Mouse (Mus musculus) midbrain, embryonic 16.5 days (tissue): ENCODE data around the gene Igsf21. TPM values are rescaled to one million over a fixed set of nuclear protein-coding genes. Genes with fewer than 3 reads are reported as not detected.
A peak's percentile ranks its signal among the peaks of the same experiment; 100 is the strongest.

ENCODE experiments used
- ATAC-seq: fragments of 200-750 bp; cut with Nextera tagmentation; 2 replicates; pipeline ENCODE4 v1.8.0; 2017; ENCODE audit warnings: moderate TSS enrichment
- H3K27ac ChIP-seq: fragments of 300-500 bp; sonication (generic); 2 replicates; pipeline ENCODE4 v1.5.1; 2014; ENCODE audit warnings: mild to moderate bottlenecking, low read length, mixed read lengths
- H3K27me3 ChIP-seq: fragments of 300-500 bp; sonication (generic); 2 replicates; pipeline ENCODE4 v1.6.1; 2014; ENCODE audit warnings: low read depth, low read length, mixed read lengths; ENCODE audit not compliant: control insufficient read depth, insufficient read depth
- H3K36me3 ChIP-seq: fragments of 300-500 bp; sonication (generic); 2 replicates; pipeline ENCODE4 v1.6.1; 2014; ENCODE audit warnings: mild to moderate bottlenecking, low read length, moderate library complexity, mixed read lengths; ENCODE audit not compliant: control insufficient read depth, insufficient read depth
- H3K4me1 ChIP-seq: fragments of 300-500 bp; sonication (generic); 2 replicates; pipeline ENCODE4 v1.6.1; 2014; ENCODE audit warnings: mild to moderate bottlenecking, low read length, mixed read lengths; ENCODE audit not compliant: control insufficient read depth, insufficient read depth
- H3K4me2 ChIP-seq: fragments of 300-500 bp; sonication (generic); 2 replicates; pipeline ENCODE4 v1.6.1; 2014; ENCODE audit warnings: mild to moderate bottlenecking, low read length, mixed read lengths
- H3K4me3 ChIP-seq: fragments of 300-500 bp; sonication (generic); 2 replicates; pipeline ENCODE4 v1.5.1; 2014; ENCODE audit warnings: low read depth, mild to moderate bottlenecking, low read length, moderate library complexity, mixed read lengths
- H3K9ac ChIP-seq: fragments of 300-500 bp; sonication (generic); 2 replicates; pipeline ENCODE4 v1.6.1; 2014; ENCODE audit warnings: low read depth, low read length, mixed read lengths
- H3K9me3 ChIP-seq: fragments of 300-500 bp; sonication (generic); replicated peaks from 2 replicates; pipeline ENCODE4 v1.6.1; 2014; ENCODE audit warnings: mild to moderate bottlenecking, low read length, mixed read lengths; ENCODE audit not compliant: control insufficient read depth, poor library complexity, severe bottlenecking
- WGBS: fragments of 180-500 bp; shearing (Covaris S2); extraction: QIAGEN DNeasy Blood & Tissue Kit; methylation state at CpG from one replicate; pipeline ENCODE4 v1.1.7; 2014; 5-methylcytosine and 5-hydroxymethylcytosine counted together
- polyA plus RNA-seq: library from polyadenylated mRNA; unstranded; fragments of >200 nt; fragmentation: Nextera tagmentation; extraction: Ambion mirVana; gene quantifications from 2 replicates; pipeline ENCODE4 v1.2.1, GENCODE M21; 2015

Gene Igsf21
- polyA plus RNA-seq, 1 experiment from 2014 or later, result 119 TPM

DNA sequence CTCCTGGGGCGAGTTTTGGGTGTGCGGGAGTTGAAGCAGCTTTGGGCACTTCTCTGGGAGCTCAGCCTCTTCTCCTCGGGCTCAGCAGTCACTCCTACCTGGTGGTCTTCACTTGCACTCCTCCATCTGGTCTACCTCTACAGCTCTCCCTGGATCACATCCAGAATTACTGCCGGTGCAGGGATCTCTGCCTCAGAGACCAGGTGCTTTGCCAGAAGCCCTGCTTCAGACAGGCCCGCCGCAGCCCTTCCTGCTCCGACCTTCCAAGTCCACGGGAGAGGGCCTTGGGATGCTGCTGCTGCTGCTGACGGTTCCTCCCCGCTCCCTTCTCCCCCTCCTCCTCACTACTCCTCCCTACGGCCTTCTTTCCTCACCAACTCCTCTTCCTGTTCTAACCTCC lies 118.5 kb downstream of the Igsf21 start:
- Histone ChIP-seq H3K27me3 (no peaks in the 10 kb centered on the region), H3K9me3 (no peaks in the 10 kb centered on the region), H3K4me2 (no peak overlapping the region), H3K4me3 (no peak overlapping the region), H3K27ac (no peak overlapping the region), H3K4me1 (peaks cover 34% of the 10 kb centered on the region), H3K36me3 (no peaks in the 10 kb centered on the region), H3K9ac (no peak overlapping the region)
- WGBS, result 85% methylated on average over 11 of the region's 11 CpGs
- ATAC-seq, result no peak

DNA sequence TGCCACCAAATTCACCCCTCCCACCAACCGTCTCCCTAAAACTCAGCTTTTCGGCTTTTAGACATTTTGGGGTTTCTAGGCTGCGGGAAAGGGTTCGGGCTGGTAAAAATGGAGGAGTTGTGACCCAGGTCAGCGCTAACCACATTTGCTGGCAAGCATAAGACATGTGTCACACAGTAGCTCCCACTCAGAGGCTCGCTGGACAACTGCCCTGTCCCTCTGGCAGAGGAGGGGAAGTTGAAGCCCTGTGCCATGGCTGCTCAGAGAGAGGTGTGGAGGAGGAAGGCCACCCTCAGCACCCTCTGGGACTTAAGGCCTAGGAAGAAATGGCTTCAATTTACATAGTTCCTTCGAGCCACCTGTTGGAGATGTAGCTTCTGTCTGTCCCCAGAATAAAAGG lies 120.8 kb downstream of the Igsf21 start:
- Histone ChIP-seq H3K9ac (no peak overlapping the region), H3K9me3 (no peaks in the 10 kb centered on the region), H3K36me3 (no peaks in the 10 kb centered on the region), H3K4me2 (no peak overlapping the region), H3K27ac (no peak overlapping the region), H3K4me3 (no peak overlapping the region), H3K4me1 (peaks cover 23% of the 10 kb centered on the region), H3K27me3 (no peaks in the 10 kb centered on the region)
- ATAC-seq, result no peak
- WGBS, result 88% methylated on average over 7 of the region's 7 CpGs

DNA sequence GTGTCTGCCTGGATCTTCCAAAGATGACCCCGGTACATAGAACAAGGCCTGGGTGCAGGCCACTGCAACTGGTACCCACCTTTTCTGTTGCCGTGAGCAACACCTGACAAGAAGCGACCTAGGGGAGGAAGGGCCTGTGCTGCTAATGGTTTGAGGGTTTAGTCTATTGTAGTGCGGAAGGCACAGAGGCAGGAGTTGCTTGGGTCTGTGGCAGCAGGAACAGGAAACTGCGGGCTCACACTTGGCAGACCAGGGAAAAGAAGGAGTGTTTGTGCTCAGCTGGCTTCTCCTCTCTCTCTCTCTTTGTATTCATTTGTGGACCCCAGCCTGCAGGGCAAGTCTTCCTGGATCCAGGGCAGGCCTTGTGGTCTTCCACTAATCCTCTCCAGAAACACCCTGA lies 124.0 kb downstream of the Igsf21 start:
- peaks cover 11% of the 10 kb centered on the region for H3K4me1 ChIP-seq
- 84% methylated on average over 5 of the region's 5 CpGs for WGBS
- no peak overlapping the region for H3K9ac ChIP-seq
- H3K4me3 ChIP-seq, result no peak overlapping the region
- H3K4me2 ChIP-seq, result no peak overlapping the region
- H3K9me3 ChIP-seq, result no peaks in the 10 kb centered on the region
- no peak overlapping the region for H3K27ac ChIP-seq
- ATAC-seq, result no peak
- H3K27me3 ChIP-seq, result no peaks in the 10 kb centered on the region
- no peaks in the 10 kb centered on the region for H3K36me3 ChIP-seq

DNA sequence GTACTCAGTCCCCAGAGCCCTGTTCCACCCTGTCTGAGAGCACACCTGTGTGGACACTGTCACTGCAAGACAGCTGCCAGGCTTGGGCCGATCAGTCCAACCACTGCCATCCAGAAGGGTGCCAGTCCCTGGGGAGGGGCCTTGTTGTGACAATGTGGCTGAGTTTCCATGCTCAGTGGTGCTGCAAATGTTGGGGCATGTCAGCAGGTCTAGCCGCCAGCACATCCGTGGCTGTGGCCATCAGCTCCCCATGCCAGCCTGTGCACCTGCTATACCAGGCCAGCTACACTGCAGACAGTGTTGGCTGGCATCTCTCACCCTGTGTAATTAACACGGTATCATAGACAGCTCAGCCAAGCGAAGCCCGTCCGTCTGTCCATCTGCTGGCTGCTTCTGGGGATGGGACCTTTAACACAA lies 129.3 kb downstream of the Igsf21 start:
- Histone ChIP-seq H3K9me3 (no peaks in the 10 kb centered on the region), H3K27me3 (no peaks in the 10 kb centered on the region), H3K4me2 (no peak overlapping the region), H3K4me3 (no peak overlapping the region), H3K27ac (no peak overlapping the region), H3K4me1 (peaks cover 3% of the 10 kb centered on the region; the same call in 1 of the 2 replicates), H3K9ac (no peak overlapping the region), H3K36me3 (no peaks in the 10 kb centered on the region)
- 89% methylated on average over 7 of the region's 7 CpGs for WGBS
- no peak for ATAC-seq

DNA sequence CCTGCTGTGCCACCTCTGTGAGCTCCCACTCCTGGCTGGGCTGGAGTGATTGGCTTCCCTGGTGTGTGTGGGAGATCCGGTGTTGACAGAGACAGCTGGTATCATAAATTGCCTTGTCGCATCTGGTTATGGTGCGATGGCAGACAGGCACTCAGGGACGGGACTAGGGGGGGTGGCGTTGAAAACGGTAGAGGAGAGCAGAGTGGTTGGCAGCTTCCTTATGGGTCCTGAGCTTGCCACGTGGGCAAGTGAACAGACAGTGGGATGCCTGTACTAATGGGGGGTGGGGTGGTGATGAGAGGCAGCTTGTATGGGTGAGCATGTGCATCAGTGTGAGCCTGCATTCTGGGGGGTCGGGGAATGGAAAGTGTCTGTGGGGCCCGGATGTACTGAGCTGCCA lies 130.8 kb downstream of the Igsf21 start:
- Histone ChIP-seq H3K27ac (no peak overlapping the region), H3K9ac (no peak overlapping the region), H3K36me3 (no peaks in the 10 kb centered on the region), H3K9me3 (no peaks in the 10 kb centered on the region), H3K4me2 (no peak overlapping the region), H3K4me3 (no peak overlapping the region), H3K4me1 (peaks cover 3% of the 10 kb centered on the region; the same call in 1 of the 2 replicates), H3K27me3 (no peaks in the 10 kb centered on the region)
- no peak for ATAC-seq
- 81% methylated on average over 9 of the region's 9 CpGs for WGBS

DNA sequence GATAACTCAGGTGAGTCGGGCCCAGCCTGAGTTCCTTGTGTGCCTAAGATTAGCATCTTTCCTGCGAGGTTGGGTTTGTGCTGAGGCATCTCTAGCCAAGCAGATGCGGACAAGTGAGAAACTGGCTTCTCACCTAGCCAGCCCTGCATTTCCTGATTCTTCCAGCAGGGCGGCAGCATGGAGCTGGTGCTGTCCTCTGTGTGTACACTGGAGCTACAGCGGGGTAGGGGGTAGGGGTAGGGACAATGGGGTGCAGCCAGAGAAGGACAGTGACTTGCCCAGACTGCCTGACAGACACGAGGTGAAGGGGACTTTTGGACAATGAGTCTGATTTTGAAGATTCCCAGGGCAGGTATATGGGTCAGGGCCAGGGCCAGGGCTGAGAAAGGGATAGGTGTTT lies 131.5 kb downstream of the Igsf21 start:
- Histone ChIP-seq H3K9me3 (no peaks in the 10 kb centered on the region), H3K36me3 (no peaks in the 10 kb centered on the region), H3K4me2 (no peak overlapping the region), H3K4me3 (no peak overlapping the region), H3K4me1 (peaks cover 3% of the 10 kb centered on the region; the same call in 1 of the 2 replicates), H3K27me3 (no peaks in the 10 kb centered on the region), H3K27ac (no peak overlapping the region), H3K9ac (no peak overlapping the region)
- no peak for ATAC-seq
- WGBS, result 90% methylated on average over 6 of the region's 6 CpGs

DNA sequence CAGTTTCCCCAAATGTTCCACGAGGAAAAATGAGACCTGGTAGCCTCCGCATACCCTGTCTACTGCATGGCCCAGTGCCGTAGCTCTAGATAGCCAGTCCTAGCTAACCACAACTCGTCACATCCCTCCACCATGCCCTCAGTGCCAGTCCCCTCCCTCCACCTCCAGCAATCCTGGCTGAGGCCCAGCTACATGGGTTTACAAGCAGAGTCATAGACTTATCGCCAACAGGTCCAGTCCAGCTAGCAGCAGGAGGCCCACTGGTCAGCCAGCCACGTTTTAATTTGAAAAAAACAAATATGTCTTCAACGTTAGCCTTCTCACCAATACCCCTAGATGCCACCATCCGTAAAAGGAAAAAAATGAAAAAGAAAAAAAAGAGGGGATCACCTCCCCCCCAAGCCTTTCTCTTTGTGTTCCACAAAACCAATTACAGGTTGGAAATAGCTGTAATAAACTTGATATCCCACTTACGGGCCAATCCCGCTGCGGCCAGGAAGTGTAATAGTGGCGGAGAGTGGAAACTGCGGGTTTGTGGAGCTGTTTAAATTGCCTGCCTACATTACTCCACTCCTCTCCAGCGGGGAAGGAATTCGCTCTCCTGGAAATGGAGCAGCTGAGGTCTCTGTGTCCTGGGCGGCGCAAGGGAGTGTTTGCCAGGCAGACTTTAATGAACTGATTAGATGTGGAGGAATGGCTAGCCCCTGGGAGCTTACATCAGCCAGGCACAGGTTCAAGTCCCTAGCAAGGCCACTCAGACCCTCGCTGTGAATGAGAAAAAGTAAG lies 132.7 kb downstream of the Igsf21 start:
- Histone ChIP-seq H3K9me3 (no peaks in the 10 kb centered on the region), H3K9ac (no peak overlapping the region), H3K4me3 (no peak overlapping the region), H3K4me1 (peaks cover 9% of the 10 kb centered on the region), H3K36me3 (no peaks in the 10 kb centered on the region), H3K27me3 (no peaks in the 10 kb centered on the region), H3K4me2 (no peak overlapping the region), H3K27ac (peak overlapping the region; percentile 36; the same call in 1 of the 2 replicates)
- ATAC-seq, result no peak
- WGBS, result 71% methylated on average over 18 of the region's 18 CpGs

DNA sequence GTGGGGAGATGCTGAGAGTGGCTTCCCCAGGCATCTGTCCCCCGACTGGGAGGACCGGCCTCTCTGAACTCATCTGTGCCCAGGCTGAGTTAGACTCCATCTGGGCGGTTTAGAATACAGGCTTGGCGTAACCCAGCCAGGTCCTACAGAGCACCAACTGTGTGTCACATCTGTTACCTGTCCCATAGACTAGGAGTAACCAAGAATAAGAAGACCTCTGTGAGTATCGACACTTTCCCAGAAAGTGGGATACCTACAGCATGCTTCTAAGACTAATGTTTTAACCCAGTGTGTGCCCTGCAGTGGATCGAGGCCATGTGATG lies 137.0 kb downstream of the Igsf21 start:
- peak; percentile 9; the same call in 1 of the 2 replicates for ATAC-seq
- Histone ChIP-seq H3K27me3 (no peaks in the 10 kb centered on the region), H3K4me1 (peaks cover 18% of the 10 kb centered on the region), H3K9ac (no peak overlapping the region), H3K9me3 (no peaks in the 10 kb centered on the region), H3K36me3 (no peaks in the 10 kb centered on the region), H3K4me3 (no peak overlapping the region), H3K27ac (peak overlapping the region; percentile 60), H3K4me2 (peak overlapping the region; percentile 46)
- 35% methylated on average over 6 of the region's 6 CpGs for WGBS

DNA sequence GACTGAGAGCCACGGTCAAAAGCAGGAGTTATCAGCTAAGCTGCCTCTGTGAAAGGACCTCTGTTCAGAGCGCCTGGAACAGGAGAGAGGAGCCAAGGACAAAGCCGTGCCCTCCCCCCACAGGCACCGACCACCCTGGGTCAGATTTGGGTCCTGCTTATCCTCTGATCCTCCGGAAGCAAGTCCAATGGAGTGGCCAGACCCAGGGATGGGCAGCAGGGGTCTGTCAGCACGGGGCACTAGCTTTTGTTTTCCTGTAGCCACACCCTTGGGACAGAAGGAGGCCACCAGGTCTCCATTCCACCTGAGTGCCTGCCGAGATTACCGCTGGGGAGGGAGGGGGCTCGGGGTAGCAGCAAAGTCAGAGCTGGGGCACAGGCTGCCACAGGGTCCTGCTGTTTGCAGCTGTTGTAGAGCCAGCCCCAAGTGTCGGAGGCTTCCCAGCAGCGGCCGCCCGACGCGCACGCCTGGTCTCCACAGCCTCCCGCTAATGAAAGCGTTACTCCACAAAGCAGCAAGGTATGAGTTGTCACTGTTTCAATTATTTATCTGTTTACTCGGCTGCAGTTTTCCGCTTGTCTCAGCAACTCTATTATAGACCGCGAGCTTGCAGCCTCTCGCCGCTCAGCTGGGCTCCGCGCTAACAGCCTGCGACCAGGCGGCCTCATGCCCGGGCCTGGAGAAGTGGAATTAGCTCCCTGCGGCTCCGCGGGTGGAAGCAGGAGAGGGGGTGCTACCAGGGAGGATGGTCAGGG lies 137.5 kb downstream of the Igsf21 start:
- no peaks in the 10 kb centered on the region for H3K36me3 ChIP-seq
- peak overlapping the region; percentile 78 for H3K27ac ChIP-seq
- H3K9ac ChIP-seq, result no peak overlapping the region
- no peaks in the 10 kb centered on the region for H3K9me3 ChIP-seq
- 3% methylated on average over 32 of the region's 32 CpGs for WGBS
- no peak overlapping the region for H3K4me3 ChIP-seq
- peak; percentile 69 for ATAC-seq
- peaks cover 24% of the 10 kb centered on the region for H3K4me1 ChIP-seq
- no peaks in the 10 kb centered on the region for H3K27me3 ChIP-seq
- peak overlapping the region; percentile 46 for H3K4me2 ChIP-seq
